Mouse (Mus musculus): ENCODE measurements around the gene Pacsin1. TPM values are rescaled to one million over a fixed set of nuclear protein-coding genes. Genes with fewer than 3 reads are reported as not detected.

Gene Pacsin1
- polyA plus RNA-seq, 1 experiment from 2014 or later, result 0.20 TPM

DNA sequence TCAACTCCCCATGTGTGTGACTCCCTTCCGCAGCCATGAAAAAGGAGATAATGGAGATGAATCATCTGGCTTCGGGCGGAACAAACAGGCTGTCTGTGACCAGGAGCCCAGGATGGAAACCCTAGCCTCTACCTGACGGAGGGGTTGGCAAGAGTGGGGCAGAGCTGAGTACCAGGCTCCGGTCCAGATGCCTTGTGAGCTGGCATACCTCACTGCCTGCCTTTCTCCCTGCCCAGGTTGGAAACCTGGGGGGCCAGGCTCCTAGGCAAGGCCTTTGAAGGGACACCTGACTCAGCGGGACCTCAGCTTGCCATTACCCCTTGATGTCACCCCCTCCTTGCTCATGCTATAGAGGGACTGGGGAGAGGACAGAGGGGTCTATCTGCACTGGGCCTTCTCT lies 85.7 kb downstream of the Pacsin1 start:
- Histone ChIP-seq H3K4me3 (no peak overlapping the region), H3K36me3 (no peaks in the 10 kb centered on the region), H3K27ac (no peak overlapping the region), H3K4me1 (no peaks in the 10 kb centered on the region), H3K4me2 (no peak overlapping the region), H3K9me3 (replicated peaks) (no peaks in the 10 kb centered on the region), H3K9ac (no peak overlapping the region), H3K27me3 (replicated peaks) (no peaks in the 10 kb centered on the region)
- no peak for ATAC-seq
- 79% methylated on average over 6 of the region's 6 CpGs for WGBS (ENCODE audit: insufficient replicate concordance)

DNA sequence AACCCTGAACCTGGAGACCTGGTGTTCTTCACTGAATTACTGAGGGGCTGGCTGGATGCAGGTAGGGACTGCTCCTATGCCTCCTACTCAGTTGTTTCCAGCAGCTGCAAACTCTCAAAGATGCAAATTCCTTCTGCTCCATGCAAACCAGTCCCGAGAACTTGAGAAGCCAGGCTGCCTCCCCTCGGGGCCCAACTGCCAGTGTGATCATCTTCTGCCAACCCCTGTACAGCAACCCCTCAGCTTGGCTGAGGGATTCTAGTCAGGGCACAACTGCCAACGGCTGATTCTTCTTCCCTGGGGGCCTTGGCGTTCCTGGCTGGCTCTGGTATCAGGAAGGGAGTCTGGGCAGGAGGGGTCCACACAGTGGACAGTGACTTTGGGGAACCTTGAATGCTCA lies 91.1 kb downstream of the Pacsin1 start:
- Histone ChIP-seq H3K4me1 (no peaks in the 10 kb centered on the region), H3K9me3 (replicated peaks) (no peaks in the 10 kb centered on the region), H3K4me2 (no peak overlapping the region), H3K36me3 (peaks cover 14% of the 10 kb centered on the region), H3K27ac (no peak overlapping the region), H3K4me3 (no peak overlapping the region), H3K9ac (no peak overlapping the region), H3K27me3 (replicated peaks) (no peaks in the 10 kb centered on the region)
- WGBS (ENCODE audit: insufficient replicate concordance), result 70% methylated on average over 4 of the region's 4 CpGs
- ATAC-seq, result no peak

DNA sequence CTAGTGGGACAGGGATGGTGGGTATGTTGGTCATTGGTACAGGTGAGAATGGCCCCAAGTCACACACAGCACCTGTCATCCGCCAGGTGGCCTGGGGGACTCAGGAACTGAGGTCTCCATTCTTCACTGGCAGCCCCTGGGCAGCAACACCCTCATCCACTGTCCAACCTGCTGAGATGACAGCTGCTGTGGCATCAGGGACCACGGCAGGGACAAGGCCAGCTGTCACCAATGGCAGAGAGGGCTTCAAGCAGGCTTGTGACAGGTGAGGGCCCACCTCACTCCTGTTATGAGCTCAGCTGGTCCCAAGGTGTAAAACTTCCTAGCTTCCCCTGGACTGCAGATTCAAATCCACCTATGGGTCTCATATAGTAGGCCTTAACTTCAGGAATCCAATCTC lies 92.8 kb downstream of the Pacsin1 start:
- no peaks in the 10 kb centered on the region for H3K4me1 ChIP-seq
- no peak overlapping the region for H3K4me3 ChIP-seq
- H3K27ac ChIP-seq, result no peak overlapping the region
- no peak overlapping the region for H3K4me2 ChIP-seq
- peaks cover 30% of the 10 kb centered on the region for H3K36me3 ChIP-seq
- H3K9me3 ChIP-seq (replicated peaks), result no peaks in the 10 kb centered on the region
- H3K9ac ChIP-seq, result no peak overlapping the region
- no peaks in the 10 kb centered on the region for H3K27me3 ChIP-seq (replicated peaks)
- no peak for ATAC-seq
- 78% methylated on average over 2 of the region's 2 CpGs for WGBS (ENCODE audit: insufficient replicate concordance)

DNA sequence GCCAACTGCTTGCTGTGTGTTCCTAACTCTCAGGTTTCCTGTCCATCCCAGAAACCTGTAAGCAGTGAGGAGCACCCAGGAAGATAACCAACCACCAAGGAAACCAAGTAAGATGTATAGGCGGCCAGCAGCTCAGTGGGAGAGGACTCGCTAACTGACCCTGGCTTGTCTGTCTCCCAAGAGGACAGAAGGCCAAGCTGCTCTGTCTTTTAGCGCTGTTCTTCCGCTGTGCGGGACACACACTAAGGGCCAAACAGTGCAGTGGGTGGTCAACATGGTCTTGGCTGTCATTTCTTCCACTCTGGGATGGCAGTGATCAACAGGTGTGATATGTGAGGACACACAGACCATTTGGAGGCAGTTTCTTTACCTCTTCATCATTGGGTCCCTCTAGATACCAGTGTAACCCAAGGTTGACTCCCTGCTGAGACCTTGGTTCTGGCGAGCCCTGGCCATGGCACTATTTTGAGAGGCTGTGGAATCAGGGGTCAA lies 95.2 kb downstream of the Pacsin1 start:
- Histone ChIP-seq H3K4me3 (no peak overlapping the region), H3K27me3 (replicated peaks) (no peaks in the 10 kb centered on the region), H3K9ac (no peak overlapping the region), H3K9me3 (replicated peaks) (no peaks in the 10 kb centered on the region), H3K4me2 (no peak overlapping the region), H3K36me3 (peaks cover 53% of the 10 kb centered on the region), H3K4me1 (no peaks in the 10 kb centered on the region), H3K27ac (no peak overlapping the region)
- no peak for ATAC-seq
- WGBS (ENCODE audit: insufficient replicate concordance), result 81% methylated on average over 6 of the region's 6 CpGs

DNA sequence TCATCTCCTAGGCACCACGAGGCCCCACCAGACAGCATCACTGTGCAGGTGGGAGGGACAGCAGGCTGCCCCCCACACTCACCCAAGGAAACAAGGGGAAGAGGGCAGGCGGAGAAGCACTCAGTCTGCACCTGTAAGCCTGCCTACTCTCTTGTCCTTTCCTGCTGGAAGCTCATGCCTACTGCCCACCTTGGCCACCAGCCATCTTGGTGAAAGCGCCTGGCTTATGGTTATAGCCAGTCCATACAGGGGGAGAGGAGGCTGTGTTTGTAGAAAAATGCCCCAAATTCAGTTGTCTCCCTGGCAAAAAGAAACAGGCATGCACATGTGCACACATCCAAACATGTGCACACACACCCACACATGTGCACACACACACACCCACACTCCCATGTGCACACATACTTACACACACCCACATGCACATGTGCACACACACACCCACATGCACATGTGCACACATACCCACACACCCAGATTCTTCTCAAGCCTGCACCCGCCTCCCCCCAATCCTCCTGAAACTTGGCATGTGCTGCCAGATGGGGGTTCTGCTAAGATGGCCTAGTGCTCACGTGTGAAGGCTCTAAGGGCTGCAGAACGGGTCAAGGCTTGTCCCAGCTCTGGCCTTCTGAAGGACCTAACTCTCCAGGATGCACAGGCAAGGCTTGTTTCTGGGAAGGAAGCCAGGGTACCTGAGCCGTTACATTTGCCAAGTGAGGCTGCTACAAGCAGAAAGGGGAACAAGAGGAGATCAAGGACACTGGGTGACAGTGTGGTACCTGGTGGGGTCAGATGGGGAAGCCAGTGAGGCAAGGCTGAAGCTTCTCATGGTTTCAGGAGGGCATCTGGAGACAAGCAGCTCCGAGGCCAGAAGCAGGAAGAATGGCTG lies 96.2 kb downstream of the Pacsin1 start:
- Histone ChIP-seq H3K4me1 (no peaks in the 10 kb centered on the region), H3K9me3 (replicated peaks) (no peaks in the 10 kb centered on the region), H3K27me3 (replicated peaks) (no peaks in the 10 kb centered on the region), H3K4me3 (no peak overlapping the region), H3K4me2 (no peak overlapping the region), H3K36me3 (peaks cover 62% of the 10 kb centered on the region), H3K27ac (no peak overlapping the region), H3K9ac (no peak overlapping the region)
- ATAC-seq, result no peak
- WGBS (ENCODE audit: insufficient replicate concordance), result 82% methylated on average over 8 of the region's 8 CpGs

DNA sequence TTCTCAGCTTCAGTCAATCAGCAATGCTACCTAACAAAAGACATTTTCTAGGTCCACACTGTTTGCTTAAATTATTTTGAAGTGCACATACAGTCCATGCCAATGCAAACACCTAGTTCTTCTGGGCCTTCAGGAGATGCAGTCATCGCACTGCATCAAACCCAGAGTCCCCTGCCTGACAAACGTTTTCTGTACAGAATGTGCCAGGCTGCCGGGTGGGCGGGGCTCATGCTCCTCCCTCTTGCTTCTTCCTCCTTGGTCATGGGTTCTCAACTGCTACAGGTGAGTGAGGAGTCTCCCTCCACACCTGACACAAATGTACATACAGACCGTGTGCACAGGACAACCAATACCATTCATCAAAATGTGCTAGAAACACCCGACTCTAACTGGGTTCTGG lies 104.9 kb downstream of the Pacsin1 start:
- no peaks in the 10 kb centered on the region for H3K27me3 ChIP-seq (replicated peaks)
- no peak overlapping the region for H3K4me2 ChIP-seq
- peaks cover 61% of the 10 kb centered on the region for H3K36me3 ChIP-seq
- H3K9ac ChIP-seq, result no peak overlapping the region
- H3K9me3 ChIP-seq (replicated peaks), result peaks cover 8% of the 10 kb centered on the region
- peaks cover 17% of the 10 kb centered on the region; the same call in 1 of the 2 replicates for H3K4me1 ChIP-seq
- no peak overlapping the region for H3K4me3 ChIP-seq
- H3K27ac ChIP-seq, result no peak overlapping the region
- no peak for ATAC-seq
- 78% methylated on average over 6 of the region's 6 CpGs for WGBS (ENCODE audit: insufficient replicate concordance)

Other genes starting within 250 kb of the Pacsin1 start
- 0.05 TPM in 1 of 2 replicates, not detected in the other for gene Grm4, start 134.1 kb upstream of the Pacsin1 start, polyA plus RNA-seq (2016; fragmentation: Nextera tagmentation; extraction: Ambion mirVana)
- gene Hmga1, start 99.0 kb upstream of the Pacsin1 start, polyA plus RNA-seq (2016; fragmentation: Nextera tagmentation; extraction: Ambion mirVana), result 295 and 306 TPM in 2 replicates
- 14.1 and 16.8 TPM in 2 replicates for gene AI413582, start 89.8 kb upstream of the Pacsin1 start, polyA plus RNA-seq (2016; fragmentation: Nextera tagmentation; extraction: Ambion mirVana)
- gene Nudt3, start 32.0 kb upstream of the Pacsin1 start, polyA plus RNA-seq (2016; fragmentation: Nextera tagmentation; extraction: Ambion mirVana), result 51.2 and 53.9 TPM in 2 replicates
- gene RPS10-NUDT3, start 20.3 kb upstream of the Pacsin1 start, polyA plus RNA-seq (2016; fragmentation: Nextera tagmentation; extraction: Ambion mirVana), result not detected in 2 replicates
- 898 and 941 TPM in 2 replicates for gene Rps10, start 18.8 kb upstream of the Pacsin1 start, polyA plus RNA-seq (2016; fragmentation: Nextera tagmentation; extraction: Ambion mirVana)
- not detected in 2 replicates for gene Spdef, start 73.4 kb downstream of the Pacsin1 start, polyA plus RNA-seq (2016; fragmentation: Nextera tagmentation; extraction: Ambion mirVana)
- 17.1 and 19.5 TPM in 2 replicates for gene D17Wsu92e, start 165.1 kb downstream of the Pacsin1 start, polyA plus RNA-seq (2016; fragmentation: Nextera tagmentation; extraction: Ambion mirVana)
- 200 and 212 TPM in 2 replicates for gene Snrpc, start 182.6 kb downstream of the Pacsin1 start, polyA plus RNA-seq (2016; fragmentation: Nextera tagmentation; extraction: Ambion mirVana)
- 4.5 and 5.0 TPM in 2 replicates for gene Uhrf1bp1, start 200.9 kb downstream of the Pacsin1 start, polyA plus RNA-seq (2016; fragmentation: Nextera tagmentation; extraction: Ambion mirVana)

Data from liver, embryonic 12.5 days (tissue).